19 mouse cellular contexts compared by ENCODE assay signal in the genomic region with DNA sequence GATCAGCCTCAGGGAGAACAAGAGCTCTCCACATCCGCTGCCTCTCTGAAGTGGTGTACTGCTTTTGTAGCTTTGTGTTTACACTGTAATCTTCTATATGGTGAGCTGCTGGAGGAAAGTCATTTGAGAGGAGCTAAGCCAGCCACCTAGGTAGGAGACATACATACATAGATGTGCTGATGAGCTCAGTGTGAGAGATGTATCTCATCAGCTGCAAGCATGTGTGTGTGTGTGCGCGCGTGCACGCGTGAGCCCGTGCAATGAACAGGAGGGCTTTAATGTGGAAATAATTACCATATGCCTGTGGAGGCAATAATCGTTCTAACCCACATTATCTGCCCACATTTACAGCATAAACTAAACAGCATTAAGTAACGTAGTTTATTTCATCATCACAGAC. TPM values are rescaled to one million over a fixed set of nuclear protein-coding genes. Genes with fewer than 3 reads are reported as not detected.
DNase-seq lines count a peak whose midpoint lies in the region; ATAC-seq and TF ChIP-seq lines count a peak whose summit lies in the region.
"Had no signal": no experiment of that assay in that cellular context is flagged by ENCODE, and none has a peak within 500 bp of the region (broad histone marks: within the 10 kb centered on the region; RNA-seq: fewer than 3 reads in every experiment).

No protein-coding gene starts in this region.

- H3K4me3 ChIP-seq in hindbrain, embryonic 11.5 days (ENCODE audit: low read depth, low read length): no peak overlapping the region
- H3K4me3 ChIP-seq in hindbrain, embryonic 10.5 days: no peak overlapping the region
- no peak overlapping the region for H3K4me3 ChIP-seq in hindbrain, embryonic 16.5 days (ENCODE audit: low read length)
- H3K4me3 ChIP-seq: erythroblast, embryonic 14.5 days; lung, embryonic 15.5 days had no signal

- no peak overlapping the region for H3K27ac ChIP-seq in hindbrain, embryonic 11.5 days (ENCODE audit: low read depth, low read length)
- no peak overlapping the region for H3K27ac ChIP-seq in hindbrain, embryonic 10.5 days
- no peak overlapping the region for H3K27ac ChIP-seq in hindbrain, embryonic 16.5 days (ENCODE audit: low read depth, low read length)
- H3K27ac ChIP-seq: lung, embryonic 15.5 days had no signal

- no peak for TF ChIP-seq CTCF in brain, embryonic 14.5 days (IDR thresholded peaks at IDR 0.05; ENCODE audit: borderline replicate concordance, extremely low read depth, insufficient read depth, insufficient read length)

- peak; percentile 45; the same call in 1 of the 2 replicates for ATAC-seq in hindbrain, embryonic 11.5 days (ENCODE audit: low FRiP score)
- peak; percentile 77 for ATAC-seq in hindbrain, embryonic 16.5 days
- ATAC-seq: intestine, postnatal 0 days had no signal

- H3K4me1 ChIP-seq in hindbrain, embryonic 11.5 days (replicated peaks; ENCODE audit: control insufficient read depth, insufficient read depth, low read length): no peaks in the 10 kb centered on the region
- H3K4me1 ChIP-seq in hindbrain, embryonic 10.5 days (replicated peaks): peaks cover 9% of the 10 kb centered on the region; the same call in 1 of the 2 replicates
- H3K4me1 ChIP-seq in hindbrain, embryonic 16.5 days (ENCODE audit: control insufficient read depth, insufficient read depth, low read depth, low read length): no peaks in the 10 kb centered on the region
- H3K4me1 ChIP-seq: lung, embryonic 15.5 days had no signal

- H3K36me3 ChIP-seq in hindbrain, embryonic 11.5 days (ENCODE audit: control insufficient read depth, insufficient read depth, low read length): no peaks in the 10 kb centered on the region
- H3K36me3 ChIP-seq in hindbrain, embryonic 10.5 days: no peaks in the 10 kb centered on the region
- no peaks in the 10 kb centered on the region for H3K36me3 ChIP-seq in hindbrain, embryonic 16.5 days (ENCODE audit: control insufficient read depth, insufficient read depth, low read length)
- H3K36me3 ChIP-seq: lung, embryonic 15.5 days had no signal

- no peak for TF ChIP-seq POLR2A in brain, embryonic 14.5 days (IDR thresholded peaks at IDR 0.05; ENCODE audit: borderline replicate concordance, extremely low read depth, insufficient read depth, insufficient read length, poor library complexity, severe bottlenecking)

- no peak for DNase-seq in hindbrain, embryonic 11.5 days (ENCODE audit: low spot score)
- DNase-seq in hindbrain, embryonic 10.5 days (ENCODE audit: low spot score): no peak
- peak; percentile 25 for DNase-seq in brain, embryonic 14.5 days (ENCODE audit: low read depth)
- peak; percentile 3 for DNase-seq in retina, adult 2 months (ENCODE audit: low read depth, low spot score)
- DNase-seq in embryo, embryonic 10.5 days (ENCODE audit: low spot score): no peak
- DNase-seq in urinary bladder, adult 2 months (ENCODE audit: low spot score): no peak
- no peak for DNase-seq in embryo, embryonic 11 days
- DNase-seq: adrenal gland, adult 2 months; cerebellum, adult 2 months; kidney, postnatal 14 days had no signal

- H3K9ac ChIP-seq in hindbrain, embryonic 11.5 days (ENCODE audit: low read depth, low read length): no peak overlapping the region
- no peak overlapping the region for H3K9ac ChIP-seq in hindbrain, embryonic 16.5 days (ENCODE audit: low read depth, low read length)
- H3K9ac ChIP-seq: lung, embryonic 15.5 days had no signal

- H3K9me3 ChIP-seq in hindbrain, embryonic 11.5 days (ENCODE audit: control insufficient read depth, low read length): no peaks in the 10 kb centered on the region
- H3K9me3 ChIP-seq in hindbrain, embryonic 10.5 days: no peaks in the 10 kb centered on the region
- H3K9me3 ChIP-seq in hindbrain, embryonic 16.5 days (ENCODE audit: control insufficient read depth, low read length): no peaks in the 10 kb centered on the region
- H3K9me3 ChIP-seq: lung, embryonic 15.5 days had no signal

- H3K27me3 ChIP-seq in hindbrain, embryonic 11.5 days (ENCODE audit: control insufficient read depth, insufficient read depth, low read length): no peaks in the 10 kb centered on the region
- H3K27me3 ChIP-seq in hindbrain, embryonic 10.5 days (ENCODE audit: insufficient read depth, poor library complexity, severe bottlenecking): no peaks in the 10 kb centered on the region
- no peaks in the 10 kb centered on the region for H3K27me3 ChIP-seq in hindbrain, embryonic 16.5 days (replicated peaks; ENCODE audit: control insufficient read depth, insufficient read depth, low read length)
- H3K27me3 ChIP-seq: lung, embryonic 15.5 days had no signal

- no peak overlapping the region for H3K4me2 ChIP-seq in hindbrain, embryonic 11.5 days (replicated peaks; ENCODE audit: low read depth, low read length)
- no peak overlapping the region for H3K4me2 ChIP-seq in hindbrain, embryonic 16.5 days (ENCODE audit: low read length)
- H3K4me2 ChIP-seq: heart, embryonic 11.5 days; liver, embryonic 11.5 days; lung, embryonic 15.5 days had no signal

- 90% methylated on average over 9 of the region's 9 CpGs for WGBS in hindbrain, embryonic 11.5 days
- 94% methylated on average over 9 of the region's 9 CpGs for WGBS in hindbrain, embryonic 10.5 days
- WGBS in hindbrain, embryonic 16.5 days: 73% methylated on average over 9 of the region's 9 CpGs

RNA-seq across cellular contexts. Expression of a gene that starts 18.0 kb away (rescaled TPM):
- not detected in 2 replicates for polyA plus RNA-seq in hindbrain, embryonic 11.5 days (2014; fragmentation: Nextera tagmentation; extraction: Ambion mirVana)
- polyA plus RNA-seq in hindbrain, embryonic 10.5 days (2016; fragmentation: Nextera tagmentation; extraction: Ambion mirVana): not detected in 2 replicates
- not detected in 2 replicates for polyA plus RNA-seq in brain, embryonic 14.5 days (2012; rRNA removed)
- polyA plus RNA-seq in hindbrain, embryonic 16.5 days (2015; fragmentation: Nextera tagmentation; extraction: Ambion mirVana): not detected in 2 replicates
- polyA plus RNA-seq in urinary bladder, adult 2 months (2012; rRNA removed): not detected in 2 replicates
- polyA plus RNA-seq: adrenal gland, adult 2 months; C2C12; cerebellum, adult 2 months; cortical plate, adult 2 months; erythroblast, embryonic 14.5 days; heart, embryonic 11.5 days; intestine, postnatal 0 days; liver, embryonic 11.5 days; lung, embryonic 15.5 days; small intestine, adult 2 months had no signal

Comparison
In these comparisons a context has a peak if more than half of its experiments do, and no peak if none do; other contexts are left out.
1. DNase-seq: peak in brain, embryonic 14.5 days (single experiment) and retina, adult 2 months (single experiment); none in hindbrain, embryonic 11.5 days (single experiment), hindbrain, embryonic 10.5 days (single experiment), embryo, embryonic 10.5 days (single experiment), urinary bladder, adult 2 months (single experiment) and embryo, embryonic 11 days (single experiment).